Mouse (Mus musculus) 416B (cell line): ENCODE results near the gene Olfr594.
"Not testable (repeated sequence)": the region's sequence is repeated elsewhere in the genome, so short reads cannot be mapped to it uniquely, and the experiment has no call there.

ENCODE experiments used
- DNase-seq: peaks from one replicate; pipeline ENCODE4 v3.0.0; 2011; ENCODE audit warnings: low read depth

The Olfr594 gene

GRCm38 (mm10) chr7:103216696-103217095, at the start of gene Olfr594:
TSS of gene Olfr594 (plus strand) at chr7:103216996.
- DNase-seq, result no peak

DNA sequence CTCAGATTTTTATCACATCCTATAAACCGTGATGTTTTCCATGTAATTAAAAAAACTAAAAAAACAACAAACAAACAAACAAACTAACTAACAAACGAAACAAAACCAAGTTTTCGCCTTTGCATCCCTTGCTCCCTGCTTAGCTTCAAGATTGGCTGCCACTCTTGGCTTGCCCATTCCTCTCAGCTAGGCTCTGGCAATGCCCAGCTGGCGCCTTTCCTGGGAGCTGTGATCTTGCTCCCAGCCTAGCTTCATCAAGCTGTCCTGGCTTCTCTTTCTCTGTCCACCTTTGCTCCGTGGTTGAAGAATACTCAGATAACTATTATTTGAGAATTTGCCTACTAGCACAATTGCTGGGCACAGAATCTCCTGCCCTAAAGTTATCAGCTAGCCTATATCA, 47.1 kb upstream of the Olfr594 start:
- no peak for DNase-seq

DNA sequence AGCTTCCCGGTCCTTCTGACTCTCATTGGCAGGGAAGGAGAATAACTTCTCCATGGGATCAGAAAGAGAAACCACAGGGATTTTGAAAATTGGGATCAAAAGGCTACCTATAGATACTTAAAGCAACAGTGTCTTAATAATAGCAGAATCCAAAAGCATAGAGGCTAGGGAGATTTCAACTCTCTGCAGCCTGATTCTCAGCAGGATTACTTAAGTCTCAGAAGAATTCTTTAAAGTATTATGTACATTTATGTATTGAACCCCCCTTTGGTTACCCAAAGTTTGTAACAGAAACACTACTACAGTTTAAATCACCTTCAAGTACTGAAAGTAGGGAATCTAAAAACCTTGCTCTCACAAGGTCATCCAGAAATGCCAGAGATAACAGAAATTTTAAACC, 38.6 kb upstream of the Olfr594 start, which contains the start of gene Olfr591:
Olfr591 (minus strand) TSS at position 101 of the 400 bp plus-strand sequence.
- DNase-seq, result no peak

GRCm38 (mm10) chr7:103184503-103184902, 32.3 kb upstream of the Olfr594 start, which contains the start of gene Olfr592:
TSS of gene Olfr592 (plus strand) at chr7:103184803.
- DNase-seq, result not testable (repeated sequence)

DNA sequence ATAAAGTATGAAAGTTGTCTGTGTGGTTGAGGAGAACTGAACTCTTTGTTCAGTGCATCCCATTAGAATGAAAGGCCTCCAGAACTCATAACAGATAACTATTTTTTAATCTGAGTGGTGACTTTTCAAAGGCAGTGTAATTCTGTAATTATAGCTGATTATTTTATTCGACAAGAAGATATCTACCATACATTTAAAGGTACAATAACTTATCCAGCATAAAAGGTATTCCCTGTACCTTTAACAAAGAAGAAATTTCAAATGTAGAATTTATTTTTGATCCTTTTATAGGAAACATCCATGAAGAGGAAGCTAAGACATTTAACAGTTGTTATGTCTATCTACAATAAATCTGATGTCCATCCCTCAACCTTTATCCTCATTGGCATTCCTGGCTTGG, 5.2 kb upstream of the Olfr594 start, which contains the start of gene Olfr593:
Olfr593 (plus strand) TSS at position 301 of the 400 bp plus-strand sequence.
- no peak for DNase-seq

- DNase-seq, result peak; percentile 68
These were observed 4.7 kb upstream of the Olfr594 start for GRCm38 (mm10) chr7:103212050-103212449.

- not testable (repeated sequence) for DNase-seq
These were observed 35.6 kb downstream of the Olfr594 start, which contains the start of gene Usp17ld for GRCm38 (mm10) chr7:103252405-103252804. TSS of gene Usp17ld (minus strand) at chr7:103252505.
